Mouse (Mus musculus) limb, embryonic 14.5 days (tissue): Measurements from ENCODE around the gene Ptpre. TPM values are rescaled to one million over a fixed set of nuclear protein-coding genes. Genes with fewer than 3 reads are reported as not detected.

Experiments used
- ATAC-seq: fragments of 200-750 bp; cut with Nextera tagmentation; 2 replicates; pipeline ENCODE4 v1.8.0; 2017; ENCODE audit warnings: low read depth, moderate number of reproducible peaks, moderate TSS enrichment; ENCODE audit not compliant: low FRiP score
- DNase-seq: peaks from one replicate; pipeline ENCODE4 v3.0.0-alpha.2; 2015; ENCODE audit warnings: low spot score
- H3K27ac ChIP-seq: fragments of 300-500 bp; sonication (generic); replicated peaks from 2 replicates; pipeline ENCODE4 v1.5.1; 2014; ENCODE audit warnings: low read depth, mild to moderate bottlenecking, low read length, moderate library complexity, mixed read lengths
- H3K27me3 ChIP-seq: fragments of 300-500 bp; sonication (generic); 2 replicates; pipeline ENCODE4 v1.6.1; 2014; ENCODE audit warnings: low read length, mixed read lengths; ENCODE audit not compliant: control insufficient read depth, insufficient read depth
- H3K36me3 ChIP-seq: fragments of 300-500 bp; sonication (generic); 2 replicates; pipeline ENCODE4 v1.6.1; 2014; ENCODE audit warnings: mild to moderate bottlenecking, low read length, moderate library complexity, mixed read lengths; ENCODE audit not compliant: control insufficient read depth, insufficient read depth
- H3K4me1 ChIP-seq: fragments of 300-500 bp; sonication (generic); 2 replicates; pipeline ENCODE4 v1.6.1; 2014; ENCODE audit warnings: antibody characterized with exemption, low read length, mixed read lengths; ENCODE audit not compliant: control insufficient read depth, insufficient read depth
- H3K4me2 ChIP-seq: fragments of 300-500 bp; sonication (generic); replicated peaks from 2 replicates; pipeline ENCODE4 v1.6.1; 2014; ENCODE audit warnings: low read depth, mild to moderate bottlenecking, low read length, moderate library complexity; ENCODE audit not compliant: severe bottlenecking
- H3K4me3 ChIP-seq: fragments of 300-500 bp; sonication (generic); replicated peaks from 2 replicates; pipeline ENCODE4 v1.5.1; 2014; ENCODE audit warnings: low read length
- H3K9ac ChIP-seq: fragments of 300-500 bp; sonication (generic); 2 replicates; pipeline ENCODE4 v1.6.1; 2014; ENCODE audit warnings: mild to moderate bottlenecking, low read depth, low read length, moderate library complexity; ENCODE audit not compliant: severe bottlenecking
- H3K9me3 ChIP-seq: fragments of 300-500 bp; sonication (generic); 2 replicates; pipeline ENCODE4 v1.6.1; 2016; ENCODE audit warnings: low read length; ENCODE audit not compliant: control insufficient read depth
- POLR2A ChIP-seq: fragments of 200-500 bp; IDR thresholded peaks from 2 replicates; pipeline ENCODE4 v1.8.0; 2012; ENCODE audit warnings: inconsistent platforms, mild to moderate bottlenecking, moderate library complexity, borderline replicate concordance; ENCODE audit not compliant: insufficient read depth, insufficient read length; ENCODE audit errors: extremely low read depth
- WGBS: fragments of 180-500 bp; shearing (Covaris S2); extraction: QIAGEN DNeasy Blood & Tissue Kit; methylation state at CpG from one replicate; pipeline ENCODE4 v1.1.7; 2014; 5-methylcytosine and 5-hydroxymethylcytosine counted together
- polyA plus RNA-seq, 2 experiments: library from polyadenylated mRNA; depleted of rRNA in 1 of 2; stranded (reverse) in 1 of 2; unstranded in 1 of 2; fragments of >200 nt; fragmentation: Nextera tagmentation in 1 of 2; extraction: Ambion mirVana in 1 of 2; gene quantifications; 2 replicates each; pipeline versions ENCODE4 v1.2.1 to v1.2.3; 2012 to 2014

Ptpre gene
- polyA plus RNA-seq, 2 experiments: 3.0 to 3.6 TPM

DNA sequence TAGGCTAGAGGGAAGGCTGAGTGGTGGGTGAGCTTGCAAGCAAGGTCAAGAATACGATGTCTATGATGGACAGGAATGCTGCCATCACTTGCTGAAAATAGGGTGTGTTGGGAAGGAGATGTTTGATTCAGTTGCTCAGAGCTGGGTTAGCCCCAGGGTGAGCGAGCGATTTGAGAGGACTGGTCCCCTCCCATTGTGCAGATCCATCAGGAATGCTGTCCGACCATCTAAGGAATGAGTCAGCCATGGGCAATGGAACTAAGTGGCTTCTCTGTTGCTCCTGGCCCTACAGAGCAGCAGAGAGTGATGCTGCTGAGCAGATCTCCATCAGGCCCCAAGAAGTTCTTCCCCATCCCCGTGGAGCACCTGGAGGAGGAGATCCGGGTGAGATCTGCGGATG, 116.3 kb downstream of the Ptpre start:
- no peaks in the 10 kb centered on the region for H3K27me3 ChIP-seq
- WGBS: 80% methylated on average over 7 of the region's 7 CpGs

GRCm38 (mm10) chr7:135654288-135654687, 117.0 kb downstream of the Ptpre start:
- Histone ChIP-seq H3K27ac (no peak overlapping the region), H3K4me2 (no peak overlapping the region), H3K36me3 (no peaks in the 10 kb centered on the region), H3K4me3 (no peak overlapping the region), H3K4me1 (0 out of 2 replicates have a peak, but pooled peaks cover 6% of the 10 kb centered on the region), H3K9me3 (no peaks in the 10 kb centered on the region), H3K27me3 (no peaks in the 10 kb centered on the region), H3K9ac (no peak overlapping the region)
- no peak for TF ChIP-seq POLR2A
- no peak for DNase-seq
- ATAC-seq: no peak
- WGBS: 87% methylated on average over 6 of the region's 6 CpGs

More for the DNA sequence above, 116.3 kb downstream of the Ptpre start:
- DNase-seq (no peak), ATAC-seq (no peak)
- no peak overlapping the region for H3K27ac ChIP-seq
- 0 out of 2 replicates have a peak, but pooled peaks cover 6% of the 10 kb centered on the region for H3K4me1 ChIP-seq
- no peak for TF ChIP-seq POLR2A
- no peaks in the 10 kb centered on the region for H3K36me3 ChIP-seq
- no peak overlapping the region for H3K9ac ChIP-seq
- no peak overlapping the region for H3K4me3 ChIP-seq
- no peaks in the 10 kb centered on the region for H3K9me3 ChIP-seq
- H3K4me2 ChIP-seq: no peak overlapping the region

DNA sequence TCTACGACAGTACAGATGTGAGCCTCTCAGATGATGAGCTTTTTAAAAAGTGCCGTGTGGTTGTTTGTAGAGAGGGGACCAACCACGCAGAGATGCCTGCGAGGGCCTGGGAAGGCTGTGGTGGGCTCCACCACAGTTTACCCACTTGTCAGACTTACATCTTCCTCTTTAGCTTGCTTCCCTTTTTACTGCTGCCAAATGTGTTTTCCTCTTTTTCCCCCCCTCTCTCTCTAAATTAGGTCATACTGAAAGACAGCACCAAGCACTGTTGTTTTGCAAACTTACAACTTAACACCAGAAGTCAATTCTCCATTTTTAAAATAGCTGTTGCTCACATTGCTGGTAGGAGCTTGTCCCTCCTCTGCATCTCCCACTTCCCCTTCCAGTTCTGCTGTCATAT, 117.8 kb downstream of the Ptpre start:
- 92% methylated on average over 4 of the region's 4 CpGs for WGBS
- H3K4me3 ChIP-seq: no peak overlapping the region
- no peak overlapping the region for H3K27ac ChIP-seq
- no peak overlapping the region for H3K4me2 ChIP-seq
- TF ChIP-seq POLR2A: no peak
- 0 out of 2 replicates have a peak, but pooled peaks cover 6% of the 10 kb centered on the region for H3K4me1 ChIP-seq
- H3K9ac ChIP-seq: no peak overlapping the region
- no peaks in the 10 kb centered on the region for H3K27me3 ChIP-seq
- H3K36me3 ChIP-seq: no peaks in the 10 kb centered on the region
- no peaks in the 10 kb centered on the region for H3K9me3 ChIP-seq
- ATAC-seq (no peak), DNase-seq (no peak)

DNA sequence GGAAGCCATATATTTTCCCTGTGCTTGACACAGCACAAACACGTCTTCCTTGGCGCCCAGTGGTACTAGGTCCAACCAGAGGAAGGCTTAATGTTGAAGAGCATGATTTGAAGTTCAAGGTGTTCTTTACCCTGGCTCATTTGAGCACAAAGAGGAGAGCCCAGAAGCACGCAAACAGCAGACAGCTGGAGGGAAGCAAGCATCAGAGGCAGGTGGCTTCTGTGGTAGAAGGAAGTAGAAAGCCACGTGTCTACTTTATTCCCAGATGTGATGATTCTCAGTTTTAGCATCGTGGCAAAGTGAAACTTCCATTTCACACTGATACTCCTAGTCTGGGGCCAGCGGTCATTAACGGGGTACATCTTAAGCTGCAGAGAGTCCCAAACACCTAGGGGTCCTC, 120.9 kb downstream of the Ptpre start:
- WGBS: 82% methylated on average over 7 of the region's 7 CpGs
- DNase-seq: no peak

GRCm38 (mm10) chr7:135659314-135659935, 122.1 kb downstream of the Ptpre start:
- no peak for ATAC-seq

More for the DNA sequence above, 120.9 kb downstream of the Ptpre start:
- no peaks in the 10 kb centered on the region for H3K36me3 ChIP-seq
- no peak for ATAC-seq
- no peaks in the 10 kb centered on the region for H3K27me3 ChIP-seq
- no peak overlapping the region for H3K27ac ChIP-seq
- H3K4me3 ChIP-seq: no peak overlapping the region
- H3K9me3 ChIP-seq: no peaks in the 10 kb centered on the region
- no peak overlapping the region for H3K4me2 ChIP-seq
- 0 out of 2 replicates have a peak, but pooled peaks cover under 1% of the 10 kb centered on the region for H3K4me1 ChIP-seq
- no peak for TF ChIP-seq POLR2A
- H3K9ac ChIP-seq: no peak overlapping the region

GRCm38 (mm10) chr7:135660314-135660713, 123.0 kb downstream of the Ptpre start:
- no peaks in the 10 kb centered on the region for H3K27me3 ChIP-seq
- H3K4me3 ChIP-seq: no peak overlapping the region
- H3K36me3 ChIP-seq: no peaks in the 10 kb centered on the region
- TF ChIP-seq POLR2A: no peak
- no peak overlapping the region for H3K4me2 ChIP-seq
- H3K9me3 ChIP-seq: no peaks in the 10 kb centered on the region
- no peak for DNase-seq
- ATAC-seq: no peak
- H3K4me1 ChIP-seq: no peaks in the 10 kb centered on the region
- no peak overlapping the region for H3K9ac ChIP-seq
- H3K27ac ChIP-seq: no peak overlapping the region

More at GRCm38 (mm10) chr7:135659314-135659935, 122.1 kb downstream of the Ptpre start:
- Histone ChIP-seq H3K27me3 (no peaks in the 10 kb centered on the region), H3K9me3 (no peaks in the 10 kb centered on the region), H3K9ac (no peak overlapping the region), H3K4me3 (no peak overlapping the region), H3K27ac (no peak overlapping the region), H3K4me1 (no peaks in the 10 kb centered on the region), H3K36me3 (no peaks in the 10 kb centered on the region), H3K4me2 (no peak overlapping the region)
- no peak for TF ChIP-seq POLR2A
- 96% methylated on average over 4 of the region's 5 CpGs for WGBS
- no peak for DNase-seq
